Mouse (Mus musculus): ENCODE data around the gene Srd5a1. TPM values are rescaled to one million over a fixed set of nuclear protein-coding genes. Genes with fewer than 3 reads are reported as not detected.

Gene Srd5a1
- total RNA-seq (2023) = 0.26 TPM

DNA sequence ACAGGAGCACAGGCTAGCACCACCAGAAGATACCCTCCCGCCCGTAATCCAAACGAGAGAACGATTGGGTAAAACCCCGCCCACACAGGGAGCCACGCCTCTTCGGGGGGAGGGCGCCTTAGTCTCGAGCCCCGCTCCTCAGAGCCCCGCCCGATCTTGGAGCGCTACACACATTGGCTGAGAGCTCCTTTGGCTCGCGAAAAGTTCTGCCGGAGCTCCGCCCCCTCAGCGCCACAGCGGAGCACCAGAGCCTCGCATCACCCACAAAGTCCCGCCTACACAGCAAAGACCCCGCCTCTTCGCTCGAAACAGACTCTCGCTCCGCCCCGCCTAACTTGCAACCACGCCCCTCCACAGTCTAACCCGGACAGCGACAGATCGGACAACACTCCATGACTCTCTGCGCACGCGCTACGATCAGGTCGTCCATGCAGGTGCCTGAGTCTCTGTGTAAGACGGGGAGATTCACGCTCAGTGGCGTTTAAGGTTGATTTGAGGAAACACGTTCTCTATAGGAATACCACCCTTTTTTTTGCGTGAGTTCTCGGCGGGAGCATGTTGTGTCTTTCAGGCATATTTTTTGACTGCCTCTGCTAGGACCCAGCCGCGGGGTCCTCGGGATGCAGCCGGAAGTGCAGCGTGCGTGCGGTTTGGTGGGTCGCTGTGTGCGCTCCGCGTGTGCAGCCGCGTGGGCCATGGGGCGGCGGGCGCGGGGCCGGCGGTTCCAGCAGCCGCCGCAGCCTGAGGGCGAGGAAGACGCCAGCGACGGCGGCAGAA lies at the start of gene Srd5a1:
TSS of gene Srd5a1 (minus strand) at position 45 of the 777 bp plus-strand sequence.

DNA sequence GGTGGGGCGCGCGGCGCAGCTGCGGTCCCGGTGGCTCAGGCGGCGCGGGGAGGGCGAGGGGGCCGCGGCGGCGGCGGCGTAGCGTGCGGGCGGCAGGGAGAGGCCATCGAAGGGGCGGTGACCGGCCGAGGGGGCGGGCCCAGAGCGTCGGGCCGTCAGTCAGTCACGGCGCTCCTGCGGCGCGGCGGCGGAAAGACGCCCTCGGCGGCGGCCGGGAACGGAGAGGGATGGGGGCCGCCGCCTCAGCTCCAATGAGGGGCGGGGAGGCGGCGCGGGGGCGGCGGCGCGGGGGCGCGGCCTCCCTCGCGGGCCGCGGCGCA lies 76.9 kb downstream of the Srd5a1 start, which contains the start of gene Tent4a:
TSS of gene Tent4a (minus strand) at position 284 of the 320 bp plus-strand sequence.

DNA sequence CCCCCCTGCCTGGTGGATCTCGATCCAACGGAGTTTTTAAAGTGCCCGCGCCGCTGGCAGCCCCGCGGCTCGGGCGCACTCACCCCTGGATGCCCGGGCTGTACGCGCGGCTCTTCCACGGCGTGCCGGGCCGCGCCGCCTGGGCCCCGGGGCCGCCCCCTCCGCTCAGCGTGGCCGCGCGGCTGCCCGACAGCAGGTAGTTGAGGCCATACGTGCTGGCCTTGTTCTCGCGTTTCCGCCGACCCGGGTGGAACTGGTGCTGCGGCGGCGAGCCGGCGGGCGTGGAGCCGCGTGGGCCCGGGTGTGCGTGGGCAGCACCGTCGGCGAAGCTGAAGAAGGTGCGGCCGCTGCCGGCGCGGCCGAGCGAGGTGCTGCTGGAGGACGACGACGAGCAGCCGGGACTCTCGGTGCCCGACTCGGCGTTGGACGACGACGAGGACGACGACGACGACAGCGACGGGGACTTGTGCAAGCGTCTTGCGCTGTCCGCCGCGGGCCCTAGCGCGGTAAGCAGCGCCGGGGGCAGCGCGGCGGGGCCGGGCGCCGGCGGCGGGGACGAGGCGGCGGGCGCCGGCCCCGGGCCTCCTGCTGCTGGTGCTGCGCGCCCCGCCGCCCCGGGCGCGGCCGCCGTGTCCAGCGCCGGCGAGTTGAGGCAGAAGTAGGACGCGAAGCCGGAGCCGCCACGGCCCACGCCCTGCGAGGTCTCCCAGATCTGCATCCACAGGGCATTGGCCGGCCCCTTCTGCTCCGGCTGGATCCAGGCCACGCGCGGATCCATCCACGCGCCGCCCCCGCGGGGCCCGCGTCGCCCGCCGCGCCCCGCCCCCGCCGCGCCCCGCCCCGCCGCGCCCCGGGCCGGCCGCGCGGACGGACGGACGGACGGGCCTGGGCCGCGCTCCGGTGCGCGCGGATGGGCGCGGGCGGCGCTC lies 77.6 kb downstream of the Srd5a1 start, which contains the start of gene Nsun2:
TSS of gene Nsun2 (plus strand) at position 342 of the 929 bp plus-strand sequence.

Other genes starting within 250 kb of the Srd5a1 start
- gene Nsun2, start 77.7 kb downstream of the Srd5a1 start, total RNA-seq (2023) = 126 TPM
- 19.7 TPM for gene Tent4a, start 76.8 kb downstream of the Srd5a1 start, total RNA-seq (2023)
- not detected for gene Ube2ql1, start 128.4 kb upstream of the Srd5a1 start, total RNA-seq (2023)
- 84.6 TPM for gene Med10, start 191.0 kb upstream of the Srd5a1 start, total RNA-seq (2023)